Mouse (Mus musculus): ENCODE measurements around the gene Nek9.
A peak's percentile ranks its signal among the peaks of the same experiment; 100 is the strongest.

Nek9 gene

GRCm38 (mm10) chr12:85346374-85346773 is 7.2 kb upstream of the Nek9 start:
- DNase-seq (ENCODE audit: low read depth) = no peak

- no peak for DNase-seq (ENCODE audit: low read depth)
Measured at GRCm38 (mm10) chr12:85345559-85345958, 6.4 kb upstream of the Nek9 start.

DNA sequence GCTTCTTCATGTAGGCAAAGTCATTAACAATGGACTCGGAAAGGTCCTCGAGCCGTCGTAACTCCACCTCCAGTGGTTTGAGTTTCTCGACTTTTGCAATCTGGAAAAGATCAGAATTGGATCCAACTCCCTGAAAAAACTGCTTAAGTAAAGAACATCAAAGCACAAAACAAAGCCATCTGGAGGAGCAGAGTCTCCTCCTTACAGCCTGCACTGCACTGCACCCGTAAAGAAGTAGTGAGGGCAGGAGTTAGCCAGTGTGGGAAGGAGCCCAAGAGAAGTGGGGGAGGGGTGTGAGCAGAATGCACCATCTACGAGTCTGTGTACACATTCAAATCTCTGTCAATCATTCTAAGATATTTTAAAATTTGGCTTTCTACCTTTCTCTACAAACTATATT is 5.1 kb upstream of the Nek9 start:
- DNase-seq (ENCODE audit: low read depth) = no peak

- no peak for DNase-seq (ENCODE audit: low read depth)
Measured at GRCm38 (mm10) chr12:85342310-85342709, 3.1 kb upstream of the Nek9 start.

DNA sequence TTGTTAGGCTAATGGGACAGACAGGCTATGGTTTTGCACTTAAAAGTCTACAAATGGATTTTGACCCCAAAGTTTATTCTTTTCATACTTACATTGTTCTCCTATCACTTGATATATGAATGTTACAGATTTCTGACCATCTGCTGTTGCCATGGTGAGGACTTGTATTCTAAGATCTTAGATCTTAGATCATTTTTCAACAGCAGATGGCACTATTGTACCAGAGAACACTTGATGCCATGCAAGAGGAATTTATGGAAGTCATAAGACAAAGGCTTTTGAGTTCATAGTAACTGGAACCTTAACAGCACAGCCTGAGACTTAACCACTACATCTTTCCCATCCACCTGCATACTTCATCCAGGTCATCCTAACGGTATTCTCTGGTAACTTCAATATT is 2.0 kb upstream of the Nek9 start:
- DNase-seq (ENCODE audit: low read depth) = peak; percentile 60

- DNase-seq (ENCODE audit: low read depth) = no peak
Measured at GRCm38 (mm10) chr12:85339947-85340346, 785 bp upstream of the Nek9 start.

GRCm38 (mm10) chr12:85338815-85339214 is 347 bp downstream of the Nek9 start:
- no peak for DNase-seq (ENCODE audit: low read depth)

- no peak for DNase-seq (ENCODE audit: low read depth)
Measured at GRCm38 (mm10) chr12:85337567-85338311, 1.4 kb downstream of the Nek9 start.

DNA sequence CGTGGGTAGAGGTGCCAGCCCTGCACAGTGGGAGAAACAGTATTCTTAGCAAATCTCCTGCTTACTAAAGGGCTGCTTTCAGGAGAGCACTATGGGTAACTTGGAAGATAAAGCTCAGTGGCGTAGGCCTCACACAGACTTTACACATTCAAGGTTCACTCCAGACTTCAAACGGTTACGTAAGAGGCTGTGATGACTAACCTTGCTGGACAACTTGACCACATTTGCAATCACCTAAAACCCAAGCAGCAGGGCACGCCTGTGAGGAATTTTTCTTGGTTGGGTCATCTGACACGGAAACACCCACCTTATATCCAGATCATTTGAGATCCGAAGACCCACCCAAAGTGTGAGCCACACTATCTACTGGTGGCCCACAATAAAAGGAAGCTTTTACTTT is 9.0 kb downstream of the Nek9 start:
- peak; percentile 67 for DNase-seq (ENCODE audit: low read depth)

GRCm38 (mm10) chr12:85308651-85309050 is 30.5 kb downstream of the Nek9 start:
- DNase-seq (ENCODE audit: low read depth) = no peak

DNA sequence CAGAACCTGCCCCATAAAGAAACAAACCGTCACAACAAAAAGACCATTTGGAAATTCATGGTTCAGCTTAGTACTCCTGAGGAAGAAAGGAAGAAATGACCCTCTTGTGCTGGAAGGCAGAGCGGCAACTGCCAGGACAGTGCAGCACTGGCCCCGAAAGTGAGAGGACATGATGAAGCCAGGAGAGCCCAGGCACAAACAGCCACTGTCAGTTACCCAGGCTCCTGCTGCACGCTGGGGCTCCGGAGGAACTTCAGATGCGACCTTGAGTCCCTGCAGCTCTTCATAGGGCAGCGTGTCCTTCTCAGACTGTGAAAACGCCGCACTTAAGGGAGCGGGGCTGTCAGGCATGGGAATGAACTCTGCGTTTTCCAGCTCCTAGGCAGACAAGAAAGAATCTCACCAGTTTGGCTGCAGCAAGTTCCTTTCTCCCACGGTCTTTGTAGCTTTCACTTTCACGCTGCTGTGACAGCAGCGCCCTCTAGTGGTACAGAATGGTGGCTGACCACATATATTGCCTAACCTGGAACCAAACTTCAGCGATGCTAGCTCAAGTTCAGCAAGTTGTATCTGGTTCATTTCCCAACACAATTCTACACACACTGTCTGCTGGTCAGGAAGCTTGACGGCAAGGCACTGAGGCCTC is 33.8 kb downstream of the Nek9 start:
- peak; percentile 85 for DNase-seq (ENCODE audit: low read depth)

DNA sequence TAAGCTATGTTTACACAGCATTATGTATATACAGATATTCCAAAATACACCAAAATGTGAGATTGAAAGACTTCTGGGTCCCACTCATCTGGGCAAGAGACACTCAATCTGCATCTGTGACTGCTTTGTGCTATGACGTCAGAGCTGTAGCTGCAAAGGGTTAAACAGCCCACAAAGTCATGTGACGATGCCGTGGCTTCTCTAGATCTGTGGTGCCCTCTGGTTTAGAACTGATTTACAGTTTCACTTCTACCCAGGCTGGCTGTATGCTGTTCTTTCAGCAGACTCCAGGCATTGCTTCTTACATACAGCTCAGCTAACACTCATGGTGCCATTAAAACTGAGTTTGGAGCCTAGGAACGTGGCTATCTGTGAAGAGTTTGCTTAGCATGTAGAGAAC is 34.4 kb downstream of the Nek9 start:
- no peak for DNase-seq (ENCODE audit: low read depth)

- no peak for DNase-seq (ENCODE audit: low read depth)
Measured at GRCm38 (mm10) chr12:85303256-85303655, 35.9 kb downstream of the Nek9 start.

DNA sequence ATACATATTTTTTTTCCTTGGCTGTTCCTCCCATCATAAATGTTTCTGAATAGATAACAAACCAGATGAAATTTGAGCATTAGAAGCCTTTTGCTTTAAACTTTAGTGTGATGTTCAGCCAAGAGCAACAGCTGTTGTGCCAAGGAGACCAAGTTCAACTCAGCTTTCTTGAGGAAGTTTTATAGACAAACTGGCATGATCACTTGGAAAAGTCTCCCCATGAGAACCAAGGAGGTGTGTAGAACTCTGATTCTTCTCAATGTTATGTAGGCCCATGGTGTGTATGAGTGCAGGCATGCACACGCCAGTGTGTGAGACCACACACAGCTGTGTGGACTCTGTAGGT is 40.4 kb downstream of the Nek9 start:
- no peak for DNase-seq (ENCODE audit: low read depth)

- no peak for DNase-seq (ENCODE audit: low read depth)
Measured at GRCm38 (mm10) chr12:85298127-85298834, 40.9 kb downstream of the Nek9 start.

- no peak for DNase-seq (ENCODE audit: low read depth)
Measured at GRCm38 (mm10) chr12:85297345-85297997, 41.7 kb downstream of the Nek9 start.

DNA sequence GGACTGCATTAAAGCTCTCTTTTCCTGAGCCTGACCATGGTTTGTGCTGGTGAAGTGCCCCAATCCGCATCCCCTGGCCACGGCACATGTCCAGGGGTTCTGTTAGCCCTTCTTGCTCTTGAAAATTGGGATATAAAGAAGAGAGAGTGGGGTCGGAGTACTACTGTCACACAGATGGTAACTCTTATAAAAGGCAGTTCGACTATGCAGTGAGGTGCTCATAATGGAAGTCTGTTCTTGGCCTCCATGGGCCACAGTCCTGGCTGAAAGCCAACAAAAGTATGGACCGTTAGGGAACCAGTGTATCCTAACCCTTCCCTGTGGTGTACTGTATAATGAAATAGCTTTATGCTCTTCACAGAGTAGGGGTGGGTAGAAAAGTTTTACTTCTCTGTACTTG is 42.2 kb downstream of the Nek9 start:
- no peak for DNase-seq (ENCODE audit: low read depth)

- DNase-seq (ENCODE audit: low read depth) = no peak
Measured at GRCm38 (mm10) chr12:85295506-85295905, 43.7 kb downstream of the Nek9 start.

DNA sequence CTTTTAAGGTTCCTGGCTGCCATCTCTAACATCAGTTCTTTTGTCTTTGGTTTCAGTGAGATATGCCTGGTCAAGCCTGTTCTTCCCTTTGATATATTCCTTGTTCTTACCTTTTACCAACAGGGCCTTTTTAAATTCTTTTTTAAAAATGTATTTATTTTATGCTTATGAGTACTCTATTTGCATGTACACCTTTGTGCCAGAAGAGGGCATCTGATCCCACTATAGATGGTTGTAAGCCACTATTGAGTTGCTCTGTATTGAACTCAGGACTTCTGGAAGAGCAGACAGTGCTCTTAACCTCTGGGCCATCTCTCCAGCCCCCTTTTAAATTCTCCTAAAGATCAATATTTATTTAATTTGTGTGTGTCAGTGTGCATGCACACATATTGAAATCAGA is 46.3 kb downstream of the Nek9 start:
- no peak for DNase-seq (ENCODE audit: low read depth)

DNA sequence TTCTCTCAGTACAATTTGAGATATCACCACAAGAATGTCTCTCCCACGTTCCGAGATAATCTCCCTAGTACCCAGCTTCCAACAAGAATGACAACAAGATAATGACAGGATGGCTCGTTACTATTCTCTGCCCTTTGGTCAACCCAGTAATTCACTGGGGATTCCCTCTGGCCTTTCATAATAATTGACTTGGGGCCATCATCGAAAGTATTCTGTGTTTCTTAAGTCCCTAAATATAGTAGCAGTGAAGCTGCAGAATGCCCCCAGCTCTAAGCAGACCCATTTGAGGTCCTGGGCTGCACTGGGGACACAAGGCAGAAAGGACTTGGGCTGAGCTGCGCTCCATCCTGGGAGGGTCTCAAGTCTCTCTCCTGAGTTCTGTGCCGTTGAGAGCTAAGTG is 46.9 kb downstream of the Nek9 start:
- no peak for DNase-seq (ENCODE audit: low read depth)

DNA sequence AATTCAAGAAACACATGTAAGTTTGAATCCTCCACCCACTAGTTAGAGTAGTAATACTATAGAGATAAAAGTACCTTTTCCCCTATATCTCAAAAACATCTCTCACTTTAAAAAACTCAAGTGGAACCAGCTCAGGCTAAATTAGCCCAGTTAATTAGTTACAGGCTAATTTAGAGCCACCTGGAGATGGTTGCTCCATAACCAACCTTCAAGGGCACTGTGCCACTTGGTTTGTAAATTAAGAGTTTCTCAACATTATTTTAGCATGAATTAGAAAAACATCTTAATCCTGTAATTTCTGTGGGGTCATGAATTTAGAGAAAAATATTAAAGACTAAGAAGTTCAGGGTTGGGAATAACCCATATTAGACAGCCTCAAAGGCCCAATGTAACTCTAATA is 47.6 kb downstream of the Nek9 start:
- no peak for DNase-seq (ENCODE audit: low read depth)

DNA sequence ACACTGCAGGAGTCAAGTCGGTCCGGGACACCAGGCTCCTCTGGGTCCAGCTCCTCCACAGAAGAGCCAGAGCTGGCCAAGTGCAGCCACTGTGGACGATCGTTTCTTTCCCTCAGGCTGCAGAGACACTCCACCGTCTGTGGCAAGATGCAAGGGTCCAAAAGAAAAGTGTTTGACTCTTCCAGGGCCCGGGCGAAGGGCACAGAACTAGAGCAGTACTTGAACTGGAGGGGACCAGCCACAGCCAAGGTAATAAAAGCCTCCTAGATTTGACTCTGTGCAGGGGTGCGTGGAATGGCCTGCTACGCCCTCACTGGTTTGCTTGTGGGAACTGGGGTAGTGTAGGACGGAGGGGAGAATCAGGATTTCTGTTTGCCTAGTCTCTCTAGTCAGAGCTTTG is 48.5 kb downstream of the Nek9 start:
- DNase-seq (ENCODE audit: low read depth) = no peak

Measured in fibroblast of lung, adult 2 months (primary cell).